Comparison of ENCODE assay signal across 8 mouse cellular contexts in the genomic region with DNA sequence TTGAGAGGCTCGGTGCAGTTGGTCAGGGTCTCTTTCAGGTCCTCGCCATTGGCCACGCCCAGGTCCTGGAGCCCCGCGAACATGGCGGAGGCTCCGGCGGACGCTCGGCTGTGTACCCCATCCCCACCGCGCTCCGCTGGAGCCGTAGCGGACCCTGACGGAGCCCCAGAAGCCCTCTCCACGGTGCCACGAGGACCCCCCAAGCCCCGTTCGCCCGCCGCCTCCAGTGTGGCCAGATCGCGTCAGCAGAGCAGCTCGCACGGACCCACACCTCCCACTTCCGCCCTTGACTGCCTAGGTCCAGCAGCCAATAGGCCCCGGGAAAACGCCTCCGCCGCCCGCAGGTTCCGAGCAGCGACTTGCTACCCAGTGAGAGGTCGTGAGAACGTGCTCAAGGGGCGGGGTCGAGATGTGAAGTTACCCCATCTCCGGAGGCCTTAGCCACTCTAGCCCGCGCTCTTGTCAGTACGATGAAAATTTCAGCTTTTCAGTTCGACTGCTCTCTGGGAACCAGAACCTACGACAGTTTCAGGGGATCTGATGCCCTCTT. TPM values are rescaled to one million over a fixed set of nuclear protein-coding genes. Genes with fewer than 3 reads are reported as not detected.
DNase-seq lines count a peak whose midpoint lies in the region; ATAC-seq lines count a peak whose summit lies in the region.

Gene Nelfb (minus strand): TSS at position 369 of the 550 bp plus-strand sequence.

- H3K9me3 ChIP-seq in hindbrain, embryonic 13.5 days, result no peaks in the 10 kb centered on the region

- peak; percentile 97 for DNase-seq in R1 (ENCODE audit: low read depth, low spot score)
- DNase-seq in cerebellum, postnatal 25 days, result peak; percentile 92
- DNase-seq in frontal cortex, postnatal 25 days (ENCODE audit: low spot score in 2 of 2), result peak; percentile 68 to 72
- DNase-seq in layer of hippocampus, postnatal 25 days (ENCODE audit: extremely low spot score in 1 of 2, low spot score in 1 of 2), result peak; percentile 77 to 84
- peak; percentile 92 for DNase-seq in lung, postnatal 25 days (ENCODE audit: low spot score)
- DNase-seq in retina, adult 2 months (ENCODE audit: low read depth, low spot score), result peak; percentile 73
- DNase-seq in thymus, postnatal 25 days, result peak; percentile 90

- H3K4me2 ChIP-seq in hindbrain, embryonic 13.5 days, result peak within 1 kb of the TSS; percentile 82

- peak within 1 kb of the TSS; percentile 90 for H3K4me3 ChIP-seq in hindbrain, embryonic 13.5 days

- H3K27ac ChIP-seq in hindbrain, embryonic 13.5 days, result peak within 1 kb of the TSS; percentile 94

- peak within 1 kb of the TSS; percentile 91 for H3K9ac ChIP-seq in hindbrain, embryonic 13.5 days

- H3K36me3 ChIP-seq in hindbrain, embryonic 13.5 days, result peaks cover 22% of the 10 kb centered on the region

- WGBS in hindbrain, embryonic 13.5 days, result under 1% methylated on average over 44 of the region's 44 CpGs

- peaks cover 20% of the 10 kb centered on the region; the same call in 1 of the 2 replicates for H3K27me3 ChIP-seq in hindbrain, embryonic 13.5 days

- peaks cover 42% of the 10 kb centered on the region for H3K4me1 ChIP-seq in hindbrain, embryonic 13.5 days (replicated peaks)

- peak; percentile 88 for ATAC-seq in hindbrain, embryonic 13.5 days (ENCODE audit: low FRiP score)

RNA-seq across cellular contexts. Expression of gene Nelfb, which starts in this region (rescaled TPM):
- polyA plus RNA-seq in hindbrain, embryonic 13.5 days (2015; fragmentation: Nextera tagmentation; extraction: Ambion mirVana), result 98.3 and 104 TPM in 2 replicates
- 10 to 100 TPM; 55.8 to 58.9 TPM for total RNA-seq in layer of hippocampus, postnatal 25 days (2021)

Comparison
In these comparisons a context has a peak if more than half of its experiments do, and no peak if none do; other contexts are left out.
1. Peak in every context shown above with its lines: DNase-seq, ATAC-seq, H3K4me3 ChIP-seq and H3K27ac ChIP-seq.